Mouse (Mus musculus) stomach, embryonic 15.5 days (tissue): ENCODE data around the gene Baiap2l1. TPM values are rescaled to one million over a fixed set of nuclear protein-coding genes. Genes with fewer than 3 reads are reported as not detected.

Experiments
- ATAC-seq: fragments of 200-750 bp; cut with Nextera tagmentation; 2 replicates; pipeline ENCODE4 v1.8.0; 2017; ENCODE audit warnings: low read depth, moderate number of reproducible peaks, moderate TSS enrichment; ENCODE audit not compliant: insufficient read depth, low FRiP score
- H3K27ac ChIP-seq: fragments of 300-500 bp; sonication (generic); 2 replicates; pipeline ENCODE4 v1.5.1; 2015; ENCODE audit warnings: mild to moderate bottlenecking, inconsistent platforms
- H3K27me3 ChIP-seq: fragments of 300-500 bp; sonication (generic); replicated peaks from 2 replicates; pipeline ENCODE4 v1.6.1; 2015; ENCODE audit warnings: inconsistent platforms
- H3K36me3 ChIP-seq: fragments of 300-500 bp; sonication (generic); 2 replicates; pipeline ENCODE4 v1.6.1; 2015; ENCODE audit warnings: inconsistent platforms
- H3K4me1 ChIP-seq: fragments of 300-500 bp; sonication (generic); 2 replicates; pipeline ENCODE4 v1.6.1; 2015; ENCODE audit warnings: inconsistent platforms
- H3K4me2 ChIP-seq: fragments of 300-500 bp; sonication (generic); 2 replicates; pipeline ENCODE4 v1.6.1; 2015; ENCODE audit warnings: mild to moderate bottlenecking, inconsistent platforms
- H3K4me3 ChIP-seq: fragments of 300-500 bp; sonication (generic); replicated peaks from 2 replicates; pipeline ENCODE4 v1.5.1; 2015; ENCODE audit warnings: inconsistent platforms
- H3K9ac ChIP-seq: fragments of 300-500 bp; sonication (generic); 2 replicates; pipeline ENCODE4 v1.6.1; 2015; ENCODE audit warnings: inconsistent platforms
- H3K9me3 ChIP-seq: fragments of 300-500 bp; sonication (generic); 2 replicates; pipeline ENCODE4 v1.6.1; 2016; ENCODE audit warnings: inconsistent platforms
- WGBS: fragments of 180-500 bp; shearing (Covaris S2); methylation state at CpG from one replicate; pipeline ENCODE4 v1.1.7; 2015; 5-methylcytosine and 5-hydroxymethylcytosine counted together
- polyA plus RNA-seq: library from polyadenylated mRNA; unstranded; fragments of >200 nt; fragmentation: Nextera tagmentation; extraction: Ambion mirVana; gene quantifications from 2 replicates; pipeline ENCODE4 v1.2.1, GENCODE M21; 2015

The Baiap2l1 gene
- polyA plus RNA-seq, 1 experiment from 2014 or later = 20.1 TPM

DNA sequence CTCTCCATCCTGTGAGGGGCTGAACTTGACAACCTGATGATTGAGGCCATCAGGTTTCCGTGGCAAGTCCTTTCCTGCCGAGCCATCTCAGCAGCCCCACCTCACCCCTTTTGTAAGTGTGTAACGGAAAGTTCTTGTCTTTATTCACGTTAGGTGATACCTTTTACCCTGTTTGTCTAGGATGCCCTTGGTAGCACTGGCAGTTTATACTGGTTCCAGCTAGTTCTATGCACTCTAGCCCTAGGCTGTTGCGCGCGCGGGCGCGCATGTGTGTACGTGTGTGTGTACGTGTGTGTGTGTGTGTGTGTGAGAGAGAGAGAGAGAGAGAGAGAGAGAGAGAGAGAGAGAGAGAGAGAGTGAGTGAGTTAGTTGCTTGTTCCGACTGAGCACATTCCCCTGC is 94.4 kb downstream of the Baiap2l1 start:
- H3K9ac ChIP-seq = no peak overlapping the region
- H3K4me2 ChIP-seq = no peak overlapping the region
- no peak overlapping the region for H3K27ac ChIP-seq
- 77% methylated on average over 13 of the region's 13 CpGs for WGBS
- no peak for ATAC-seq
- H3K9me3 ChIP-seq = no peaks in the 10 kb centered on the region
- peaks cover 14% of the 10 kb centered on the region for H3K4me1 ChIP-seq
- peaks cover 14% of the 10 kb centered on the region for H3K36me3 ChIP-seq
- H3K4me3 ChIP-seq = no peak overlapping the region
- H3K27me3 ChIP-seq = no peaks in the 10 kb centered on the region

DNA sequence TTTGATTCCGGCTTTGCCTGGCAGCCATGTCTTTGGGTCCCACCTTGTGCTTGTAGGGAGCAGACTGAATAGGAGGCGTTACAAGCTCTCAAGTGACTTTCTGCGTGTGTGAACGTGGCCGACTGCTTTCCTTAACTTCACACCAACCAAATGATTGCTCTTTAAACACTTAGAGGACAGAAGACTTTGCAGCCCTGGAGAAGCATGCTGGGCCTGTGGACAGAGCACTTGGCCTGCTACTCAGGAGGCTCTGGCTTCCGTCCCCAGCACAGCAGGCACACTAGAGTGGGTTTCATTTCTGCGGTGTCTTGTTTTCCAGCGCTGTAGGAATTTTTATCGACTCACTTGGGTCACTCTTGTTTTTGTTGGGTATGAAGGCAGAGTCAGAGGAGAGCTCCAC is 94.8 kb downstream of the Baiap2l1 start:
- no peak overlapping the region for H3K4me3 ChIP-seq
- H3K9me3 ChIP-seq = no peaks in the 10 kb centered on the region
- H3K4me1 ChIP-seq = peaks cover 18% of the 10 kb centered on the region
- no peak for ATAC-seq
- 74% methylated on average over 9 of the region's 9 CpGs for WGBS
- H3K4me2 ChIP-seq = no peak overlapping the region
- H3K27ac ChIP-seq = no peak overlapping the region
- no peaks in the 10 kb centered on the region for H3K27me3 ChIP-seq
- no peak overlapping the region for H3K9ac ChIP-seq
- peaks cover 14% of the 10 kb centered on the region; the same call in 1 of the 2 replicates for H3K36me3 ChIP-seq

GRCm38 (mm10) chr5:144261829-144262228 is 96.1 kb downstream of the Baiap2l1 start:
- no peak overlapping the region for H3K4me3 ChIP-seq
- ATAC-seq = no peak
- H3K27ac ChIP-seq = no peak overlapping the region
- no peaks in the 10 kb centered on the region for H3K9me3 ChIP-seq
- H3K27me3 ChIP-seq = no peaks in the 10 kb centered on the region
- H3K4me1 ChIP-seq = peaks cover 31% of the 10 kb centered on the region
- H3K9ac ChIP-seq = no peak overlapping the region
- no peak overlapping the region for H3K4me2 ChIP-seq
- H3K36me3 ChIP-seq = peaks cover 14% of the 10 kb centered on the region; the same call in 1 of the 2 replicates
- 78% methylated on average over 5 of the region's 5 CpGs for WGBS

DNA sequence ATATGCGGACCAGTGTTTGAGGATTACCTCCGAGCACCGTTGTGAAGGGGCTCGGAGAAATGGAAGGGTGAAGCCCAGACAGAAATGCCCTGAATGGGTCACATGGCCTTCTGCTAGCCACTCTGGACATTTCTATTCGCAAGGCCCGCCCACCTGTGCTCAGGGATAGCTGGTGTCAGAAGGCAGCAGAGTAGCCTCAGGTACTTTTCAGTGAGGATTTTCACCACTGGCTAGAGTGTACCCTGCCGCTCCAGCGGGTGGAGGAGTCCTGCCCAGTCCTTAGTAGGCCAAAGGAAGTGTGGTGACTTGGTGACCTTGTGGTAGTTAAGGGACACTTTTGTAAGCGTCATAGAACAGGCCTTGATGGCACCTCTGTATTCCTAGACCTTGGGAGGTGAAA is 96.6 kb downstream of the Baiap2l1 start:
- Histone ChIP-seq H3K4me2 (no peak overlapping the region), H3K9me3 (no peaks in the 10 kb centered on the region), H3K4me3 (no peak overlapping the region), H3K9ac (no peak overlapping the region), H3K27ac (no peak overlapping the region), H3K36me3 (peaks cover 14% of the 10 kb centered on the region; the same call in 1 of the 2 replicates), H3K27me3 (no peaks in the 10 kb centered on the region), H3K4me1 (peaks cover 36% of the 10 kb centered on the region)
- 78% methylated on average over 9 of the region's 9 CpGs for WGBS
- ATAC-seq = no peak

- no peak overlapping the region for H3K27ac ChIP-seq
- H3K4me2 ChIP-seq = no peak overlapping the region
- H3K4me1 ChIP-seq = peaks cover 39% of the 10 kb centered on the region
- peaks cover 12% of the 10 kb centered on the region; the same call in 1 of the 2 replicates for H3K36me3 ChIP-seq
- no peaks in the 10 kb centered on the region for H3K27me3 ChIP-seq
- WGBS = 81% methylated on average over 8 of the region's 8 CpGs
- no peaks in the 10 kb centered on the region for H3K9me3 ChIP-seq
- H3K9ac ChIP-seq = no peak overlapping the region
- ATAC-seq = no peak
- no peak overlapping the region for H3K4me3 ChIP-seq
These were observed 97.4 kb downstream of the Baiap2l1 start for GRCm38 (mm10) chr5:144260464-144260863.

GRCm38 (mm10) chr5:144259228-144259627 is 98.7 kb downstream of the Baiap2l1 start:
- no peak overlapping the region for H3K9ac ChIP-seq
- H3K9me3 ChIP-seq = no peaks in the 10 kb centered on the region
- H3K27me3 ChIP-seq = no peaks in the 10 kb centered on the region
- 0 out of 2 replicates have a peak, but pooled peaks cover 2% of the 10 kb centered on the region for H3K36me3 ChIP-seq
- H3K4me2 ChIP-seq = peak overlapping the region; percentile 71; the same call in 1 of the 2 replicates
- ATAC-seq = no peak
- peaks cover 42% of the 10 kb centered on the region for H3K4me1 ChIP-seq
- H3K27ac ChIP-seq = no peak overlapping the region
- no peak overlapping the region for H3K4me3 ChIP-seq
- 64% methylated on average over 6 of the region's 6 CpGs for WGBS

- 17% methylated on average over 2 of the region's 2 CpGs for WGBS
- peaks cover 42% of the 10 kb centered on the region for H3K4me1 ChIP-seq
These were observed 99.2 kb downstream of the Baiap2l1 start for GRCm38 (mm10) chr5:144258687-144259086.

GRCm38 (mm10) chr5:144258131-144258611 is 99.7 kb downstream of the Baiap2l1 start:
- ATAC-seq = no peak
- Histone ChIP-seq H3K4me2 (peak overlapping the region; percentile 71), H3K36me3 (no peaks in the 10 kb centered on the region), H3K4me1 (peaks cover 42% of the 10 kb centered on the region), H3K27me3 (no peaks in the 10 kb centered on the region), H3K4me3 (peak overlapping the region; percentile 90), H3K27ac (peak overlapping the region; percentile 22; the same call in 1 of the 2 replicates), H3K9me3 (no peaks in the 10 kb centered on the region), H3K9ac (0 out of 2 replicates have a peak overlapping the region, but pooled peaks have one; percentile 23)
- 25% methylated on average over 13 of the region's 14 CpGs for WGBS

More at GRCm38 (mm10) chr5:144258687-144259086, 99.2 kb downstream of the Baiap2l1 start:
- Histone ChIP-seq H3K36me3 (0 out of 2 replicates have a peak, but pooled peaks cover 2% of the 10 kb centered on the region), H3K27me3 (no peaks in the 10 kb centered on the region), H3K4me2 (peak overlapping the region; percentile 71), H3K9me3 (no peaks in the 10 kb centered on the region), H3K9ac (no peak overlapping the region), H3K27ac (0 out of 2 replicates have a peak overlapping the region, but pooled peaks have one; percentile 22), H3K4me3 (peak overlapping the region; percentile 90)
- no peak for ATAC-seq

- WGBS = 64% methylated on average over 3 of the region's 3 CpGs
- peak overlapping the region; percentile 22; the same call in 1 of the 2 replicates for H3K27ac ChIP-seq
- peak overlapping the region; percentile 90 for H3K4me3 ChIP-seq
- peak overlapping the region; percentile 71 for H3K4me2 ChIP-seq
- H3K4me1 ChIP-seq = peaks cover 42% of the 10 kb centered on the region
- no peak for ATAC-seq
- no peaks in the 10 kb centered on the region for H3K9me3 ChIP-seq
- H3K27me3 ChIP-seq = no peaks in the 10 kb centered on the region
- no peaks in the 10 kb centered on the region for H3K36me3 ChIP-seq
- peak overlapping the region; percentile 20; the same call in 1 of the 2 replicates for H3K9ac ChIP-seq
These were observed 100.3 kb downstream of the Baiap2l1 start for GRCm38 (mm10) chr5:144257451-144258110.

DNA sequence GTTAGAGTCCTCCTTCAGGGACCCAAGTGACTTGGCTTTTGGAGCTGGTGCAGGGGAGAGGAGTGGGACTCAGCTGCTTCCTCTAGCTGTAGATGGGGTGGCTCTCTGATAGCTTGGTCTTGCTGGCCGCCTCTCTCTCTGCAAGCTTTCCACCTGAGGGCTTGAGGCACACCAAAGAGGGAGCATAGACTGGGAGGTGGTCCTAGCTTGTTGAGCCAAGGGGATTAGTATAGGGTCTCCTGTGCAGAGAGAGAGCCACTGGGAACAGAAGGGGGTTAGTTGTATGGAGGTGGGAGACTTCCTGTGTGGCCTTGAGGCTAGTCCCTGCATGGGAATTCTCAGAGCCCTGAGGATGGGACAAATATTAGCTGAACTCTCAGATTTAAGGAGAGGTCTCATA is 101.0 kb downstream of the Baiap2l1 start:
- WGBS = 6% methylated on average over 1 of the region's 1 CpGs
- peak overlapping the region; percentile 71 for H3K4me2 ChIP-seq
- ATAC-seq = no peak
- no peaks in the 10 kb centered on the region for H3K36me3 ChIP-seq
- H3K9ac ChIP-seq = peak overlapping the region; percentile 90; the same call in 1 of the 2 replicates
- H3K4me1 ChIP-seq = peaks cover 42% of the 10 kb centered on the region
- no peaks in the 10 kb centered on the region for H3K9me3 ChIP-seq
- H3K4me3 ChIP-seq = peak overlapping the region; percentile 90
- H3K27ac ChIP-seq = peak overlapping the region; percentile 94
- no peaks in the 10 kb centered on the region for H3K27me3 ChIP-seq

DNA sequence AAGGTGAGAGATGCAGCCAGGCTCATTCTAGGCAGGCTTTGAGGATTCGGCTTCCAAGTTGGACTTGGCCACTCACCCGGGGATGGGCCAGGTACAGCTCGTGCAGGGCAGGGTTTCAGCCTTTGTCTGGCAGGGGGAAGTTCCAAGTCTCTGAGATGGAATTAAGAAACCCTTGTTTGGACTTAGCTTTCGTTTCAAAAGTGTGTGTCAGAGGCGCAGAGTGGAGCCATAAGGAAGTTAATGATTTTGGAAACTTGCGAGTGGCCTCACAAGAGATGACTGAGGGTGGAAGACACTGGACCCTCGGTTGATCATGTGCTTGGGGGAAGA is 101.4 kb downstream of the Baiap2l1 start:
- peak overlapping the region; percentile 90 for H3K4me3 ChIP-seq
- peak overlapping the region; percentile 90 for H3K9ac ChIP-seq
- no peaks in the 10 kb centered on the region for H3K9me3 ChIP-seq
- ATAC-seq = no peak
- 7% methylated on average over 7 of the region's 7 CpGs for WGBS
- H3K4me1 ChIP-seq = peaks cover 42% of the 10 kb centered on the region
- no peaks in the 10 kb centered on the region for H3K36me3 ChIP-seq
- peak overlapping the region; percentile 71 for H3K4me2 ChIP-seq
- no peaks in the 10 kb centered on the region for H3K27me3 ChIP-seq
- peak overlapping the region; percentile 94 for H3K27ac ChIP-seq
